Mouse (Mus musculus) inflammation-experienced regulatory T-cells, adult 16 weeks (primary cell): ENCODE data around the gene Cd200. TPM values are rescaled to one million over a fixed set of nuclear protein-coding genes. Genes with fewer than 3 reads are reported as not detected.

Experiments used
- polyA plus RNA-seq: library from polyadenylated mRNA; unstranded; fragments of 100-300 nt; shearing (Covaris generic); gene quantifications from one replicate; pipeline ENCODE4 v1.2.1, GENCODE M21; 2017

Gene Cd200
- 124 TPM for polyA plus RNA-seq

GRCm38 (mm10) chr16:45408425-45409063, at the start of gene Cd200:
Gene Cd200 (minus strand): TSS chr16:45409053.

Other genes with a start within 250 kb of the Cd200 start
- gene Btla, start 184.7 kb downstream of the Cd200 start, polyA plus RNA-seq, result 96.7 TPM
- 0.12 TPM for gene Gm609, start 83.9 kb upstream of the Cd200 start, polyA plus RNA-seq
- gene Gm17783, start 123.0 kb upstream of the Cd200 start, polyA plus RNA-seq, result not detected
- not detected for gene Slc9c1, start 126.3 kb upstream of the Cd200 start, polyA plus RNA-seq
- gene Gcsam, start 201.3 kb upstream of the Cd200 start, polyA plus RNA-seq, result not detected
- not detected for gene BC016579, start 245.0 kb upstream of the Cd200 start, polyA plus RNA-seq